Mouse (Mus musculus): ENCODE results near the gene Gpr132. TPM values are rescaled to one million over a fixed set of nuclear protein-coding genes. Genes with fewer than 3 reads are reported as not detected.

Gpr132 gene
- polyA plus RNA-seq, 1 experiment from 2014 or later: 0.08 TPM

- no peak for ATAC-seq
- Histone ChIP-seq H3K27ac (ENCODE audit: low read depth, low read length) (no peak overlapping the region), H3K9me3 (ENCODE audit: control insufficient read depth, low read length) (no peaks in the 10 kb centered on the region), H3K4me1 (ENCODE audit: control insufficient read depth, insufficient read depth, low read depth, low read length) (peaks cover 22% of the 10 kb centered on the region), H3K27me3 (replicated peaks; ENCODE audit: control insufficient read depth, insufficient read depth, low read length) (no peaks in the 10 kb centered on the region), H3K4me3 (ENCODE audit: low read length) (no peak overlapping the region), H3K9ac (ENCODE audit: low read depth, low read length) (no peak overlapping the region), H3K36me3 (ENCODE audit: control insufficient read depth, insufficient read depth, low read length) (0 out of 2 replicates have a peak, but pooled peaks cover 2% of the 10 kb centered on the region), H3K4me2 (ENCODE audit: low read length) (no peak overlapping the region)
- 95% methylated on average over 5 of the region's 5 CpGs for WGBS
Observed at GRCm38 (mm10) chr12:112832411-112832810, 35.6 kb downstream of the Gpr132 start.

GRCm38 (mm10) chr12:112830570-112830969, 37.5 kb downstream of the Gpr132 start:
- peak overlapping the region; percentile 69 for H3K9ac ChIP-seq (ENCODE audit: low read depth, low read length)
- H3K9me3 ChIP-seq (ENCODE audit: control insufficient read depth, low read length): no peaks in the 10 kb centered on the region
- H3K4me2 ChIP-seq (ENCODE audit: low read length): peak overlapping the region; percentile 74
- H3K4me1 ChIP-seq (ENCODE audit: control insufficient read depth, insufficient read depth, low read depth, low read length): peaks cover 30% of the 10 kb centered on the region
- H3K27me3 ChIP-seq (replicated peaks; ENCODE audit: control insufficient read depth, insufficient read depth, low read length): no peaks in the 10 kb centered on the region
- ATAC-seq: no peak
- 86% methylated on average over 3 of the region's 3 CpGs for WGBS
- no peak overlapping the region for H3K27ac ChIP-seq (ENCODE audit: low read depth, low read length)
- peak overlapping the region; percentile 62 for H3K4me3 ChIP-seq (ENCODE audit: low read length)
- H3K36me3 ChIP-seq (ENCODE audit: control insufficient read depth, insufficient read depth, low read length): 0 out of 2 replicates have a peak, but pooled peaks cover 2% of the 10 kb centered on the region

- Histone ChIP-seq H3K27me3 (replicated peaks; ENCODE audit: control insufficient read depth, insufficient read depth, low read length) (no peaks in the 10 kb centered on the region), H3K36me3 (ENCODE audit: control insufficient read depth, insufficient read depth, low read length) (0 out of 2 replicates have a peak, but pooled peaks cover 2% of the 10 kb centered on the region), H3K4me2 (ENCODE audit: low read length) (peak overlapping the region; percentile 74), H3K9me3 (ENCODE audit: control insufficient read depth, low read length) (no peaks in the 10 kb centered on the region), H3K4me3 (ENCODE audit: low read length) (peak overlapping the region; percentile 62), H3K4me1 (ENCODE audit: control insufficient read depth, insufficient read depth, low read depth, low read length) (peaks cover 30% of the 10 kb centered on the region), H3K9ac (ENCODE audit: low read depth, low read length) (peak overlapping the region; percentile 69), H3K27ac (ENCODE audit: low read depth, low read length) (peak overlapping the region; percentile 55)
- no peak for ATAC-seq
- WGBS: 37% methylated on average over 2 of the region's 2 CpGs
Observed at GRCm38 (mm10) chr12:112830141-112830540, 37.9 kb downstream of the Gpr132 start.

- Histone ChIP-seq H3K27me3 (replicated peaks; ENCODE audit: control insufficient read depth, insufficient read depth, low read length) (no peaks in the 10 kb centered on the region), H3K4me2 (ENCODE audit: low read length) (peak within 1 kb of the TSS; percentile 81), H3K27ac (ENCODE audit: low read depth, low read length) (peak within 1 kb of the TSS; percentile 94), H3K9me3 (ENCODE audit: control insufficient read depth, low read length) (no peaks in the 10 kb centered on the region), H3K36me3 (ENCODE audit: control insufficient read depth, insufficient read depth, low read length) (0 out of 2 replicates have a peak, but pooled peaks cover 2% of the 10 kb centered on the region), H3K9ac (ENCODE audit: low read depth, low read length) (peak within 1 kb of the TSS; percentile 90), H3K4me3 (ENCODE audit: low read length) (peak within 1 kb of the TSS; percentile 62), H3K4me1 (ENCODE audit: control insufficient read depth, insufficient read depth, low read depth, low read length) (peaks cover 30% of the 10 kb centered on the region)
- peak; percentile 98 for ATAC-seq
- WGBS: under 1% methylated on average over 47 of the region's 72 CpGs
Observed at GRCm38 (mm10) chr12:112829244-112829864, 38.7 kb downstream of the Gpr132 start, which contains the start of gene Cdca4. Gene Cdca4, minus strand, starts transcription at chr12:112829423.

GRCm38 (mm10) chr12:112828501-112829243, 39.4 kb downstream of the Gpr132 start:
- WGBS: 1% methylated on average over 32 of the region's 51 CpGs
- H3K4me1 ChIP-seq (ENCODE audit: control insufficient read depth, insufficient read depth, low read depth, low read length): peaks cover 33% of the 10 kb centered on the region

GRCm38 (mm10) chr12:112825901-112826300, 42.1 kb downstream of the Gpr132 start:
- H3K4me2 ChIP-seq (ENCODE audit: low read length): no peak overlapping the region
- no peak overlapping the region for H3K9ac ChIP-seq (ENCODE audit: low read depth, low read length)
- ATAC-seq: no peak
- peaks cover 31% of the 10 kb centered on the region for H3K4me1 ChIP-seq (ENCODE audit: control insufficient read depth, insufficient read depth, low read depth, low read length)
- peaks cover 6% of the 10 kb centered on the region; the same call in 1 of the 2 replicates for H3K36me3 ChIP-seq (ENCODE audit: control insufficient read depth, insufficient read depth, low read length)
- 90% methylated on average over 5 of the region's 5 CpGs for WGBS
- no peaks in the 10 kb centered on the region for H3K27me3 ChIP-seq (replicated peaks; ENCODE audit: control insufficient read depth, insufficient read depth, low read length)
- no peak overlapping the region for H3K4me3 ChIP-seq (ENCODE audit: low read length)
- H3K9me3 ChIP-seq (ENCODE audit: control insufficient read depth, low read length): no peaks in the 10 kb centered on the region
- no peak overlapping the region for H3K27ac ChIP-seq (ENCODE audit: low read depth, low read length)

More at GRCm38 (mm10) chr12:112828501-112829243, 39.4 kb downstream of the Gpr132 start:
- H3K4me3 ChIP-seq (ENCODE audit: low read length): peak overlapping the region; percentile 62
- H3K36me3 ChIP-seq (ENCODE audit: control insufficient read depth, insufficient read depth, low read length): 0 out of 2 replicates have a peak, but pooled peaks cover 2% of the 10 kb centered on the region
- peak overlapping the region; percentile 90 for H3K9ac ChIP-seq (ENCODE audit: low read depth, low read length)
- peak; percentile 82 for ATAC-seq
- peak overlapping the region; percentile 94 for H3K27ac ChIP-seq (ENCODE audit: low read depth, low read length)
- no peaks in the 10 kb centered on the region for H3K27me3 ChIP-seq (replicated peaks; ENCODE audit: control insufficient read depth, insufficient read depth, low read length)
- peak overlapping the region; percentile 81 for H3K4me2 ChIP-seq (ENCODE audit: low read length)
- H3K9me3 ChIP-seq (ENCODE audit: control insufficient read depth, low read length): no peaks in the 10 kb centered on the region

GRCm38 (mm10) chr12:112823221-112823620, 44.8 kb downstream of the Gpr132 start:
- Histone ChIP-seq H3K4me3 (ENCODE audit: low read length) (no peak overlapping the region), H3K9ac (ENCODE audit: low read depth, low read length) (no peak overlapping the region), H3K4me1 (ENCODE audit: control insufficient read depth, insufficient read depth, low read depth, low read length) (peaks cover 21% of the 10 kb centered on the region), H3K4me2 (ENCODE audit: low read length) (no peak overlapping the region), H3K27me3 (replicated peaks; ENCODE audit: control insufficient read depth, insufficient read depth, low read length) (no peaks in the 10 kb centered on the region), H3K27ac (ENCODE audit: low read depth, low read length) (no peak overlapping the region), H3K36me3 (ENCODE audit: control insufficient read depth, insufficient read depth, low read length) (peaks cover 21% of the 10 kb centered on the region), H3K9me3 (ENCODE audit: control insufficient read depth, low read length) (no peaks in the 10 kb centered on the region)
- ATAC-seq: no peak
- 86% methylated on average over 4 of the region's 4 CpGs for WGBS

- Histone ChIP-seq H3K9ac (ENCODE audit: low read depth, low read length) (no peak overlapping the region), H3K27ac (ENCODE audit: low read depth, low read length) (no peak overlapping the region), H3K27me3 (replicated peaks; ENCODE audit: control insufficient read depth, insufficient read depth, low read length) (no peaks in the 10 kb centered on the region), H3K4me1 (ENCODE audit: control insufficient read depth, insufficient read depth, low read depth, low read length) (peaks cover 15% of the 10 kb centered on the region), H3K9me3 (ENCODE audit: control insufficient read depth, low read length) (no peaks in the 10 kb centered on the region), H3K4me3 (ENCODE audit: low read length) (no peak overlapping the region), H3K4me2 (ENCODE audit: low read length) (no peak overlapping the region), H3K36me3 (ENCODE audit: control insufficient read depth, insufficient read depth, low read length) (peaks cover 21% of the 10 kb centered on the region)
- WGBS: 69% methylated on average over 2 of the region's 2 CpGs
- no peak for ATAC-seq
Observed at GRCm38 (mm10) chr12:112822676-112823075, 45.4 kb downstream of the Gpr132 start.

GRCm38 (mm10) chr12:112821974-112822373, 46.1 kb downstream of the Gpr132 start:
- H3K27ac ChIP-seq (ENCODE audit: low read depth, low read length): no peak overlapping the region
- H3K27me3 ChIP-seq (replicated peaks; ENCODE audit: control insufficient read depth, insufficient read depth, low read length): no peaks in the 10 kb centered on the region
- H3K4me3 ChIP-seq (ENCODE audit: low read length): no peak overlapping the region
- H3K4me1 ChIP-seq (ENCODE audit: control insufficient read depth, insufficient read depth, low read depth, low read length): peaks cover 8% of the 10 kb centered on the region
- 84% methylated on average over 4 of the region's 4 CpGs for WGBS
- peaks cover 20% of the 10 kb centered on the region for H3K36me3 ChIP-seq (ENCODE audit: control insufficient read depth, insufficient read depth, low read length)
- no peak for ATAC-seq
- H3K4me2 ChIP-seq (ENCODE audit: low read length): no peak overlapping the region
- H3K9me3 ChIP-seq (ENCODE audit: control insufficient read depth, low read length): no peaks in the 10 kb centered on the region
- H3K9ac ChIP-seq (ENCODE audit: low read depth, low read length): no peak overlapping the region

Measured in hindbrain, embryonic 16.5 days (tissue).